Mouse (Mus musculus): Measurements from ENCODE around the gene Clec2i.

DNA sequence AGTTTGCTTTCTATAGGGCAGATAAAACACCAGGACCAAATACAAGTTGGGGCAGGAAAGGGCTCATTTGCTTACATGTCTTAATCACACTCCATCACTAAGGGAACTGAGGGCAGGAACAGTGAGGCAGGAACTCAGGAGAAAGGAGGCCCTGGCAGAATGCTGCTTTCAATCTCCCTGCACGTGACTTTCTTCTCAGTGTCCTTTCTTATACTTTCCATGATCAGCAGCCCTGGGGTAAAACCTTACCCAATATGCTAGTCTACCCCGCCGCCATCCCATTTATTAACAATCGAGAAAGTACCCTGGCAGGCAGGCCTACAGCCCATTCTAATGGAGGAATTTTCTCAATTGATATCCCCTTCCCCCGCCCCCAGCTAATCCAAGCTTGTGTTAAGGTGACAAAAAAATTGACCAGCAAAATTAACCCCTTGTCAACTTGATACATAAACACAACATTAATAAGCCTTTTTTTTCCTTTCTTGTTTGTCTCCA is 42.8 kb upstream of the Clec2i start:
- no peak for TF ChIP-seq CTCF (IDR thresholded peaks at IDR 0.05; ENCODE audit: borderline replicate concordance, insufficient read depth, low read depth, low read length)
- TF ChIP-seq POLR2A (IDR thresholded peaks at IDR 0.05; ENCODE audit: borderline replicate concordance, insufficient read depth, low read length), result no peak
